Mouse (Mus musculus): ENCODE results near the gene 1700034J05Rik.

DNA sequence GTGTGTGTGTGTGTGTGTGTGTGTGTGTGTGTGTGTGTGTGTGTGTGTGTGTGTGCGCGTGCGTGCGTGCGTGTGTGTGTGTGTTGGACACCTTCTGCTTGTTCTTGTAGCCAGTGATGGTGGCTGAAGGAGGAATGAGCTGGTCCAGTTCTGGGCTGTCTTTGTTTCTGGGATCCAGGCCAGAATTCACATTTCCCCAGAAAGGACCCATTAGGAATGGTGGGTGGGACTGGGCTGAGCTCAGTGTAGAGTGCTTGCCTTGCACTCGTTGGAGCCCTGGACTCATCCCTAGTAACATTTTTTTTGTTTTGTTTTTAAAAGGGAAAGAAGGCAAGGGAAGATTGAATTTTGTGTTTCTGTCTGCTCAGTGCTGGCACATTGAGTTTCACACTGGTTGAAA lies 18.3 kb downstream of the 1700034J05Rik start:
- TF ChIP-seq CTCF (IDR thresholded peaks at IDR 0.05; ENCODE audit: low read depth, low read length): no peak
- no peak for TF ChIP-seq POLR2A (IDR thresholded peaks at IDR 0.05; ENCODE audit: borderline replicate concordance, low read depth, low read length)
